Mouse (Mus musculus) liver, adult 2 months (tissue): ENCODE results near the gene Ltbp2.

Source experiments
- CTCF ChIP-seq: fragments of 200-500 bp; IDR thresholded peaks from 2 replicates; pipeline ENCODE4 v1.5.1; 2011; ENCODE audit warnings: low read depth, low read length, control low read depth
- POLR2A ChIP-seq: fragments of 200-500 bp; IDR thresholded peaks from 2 replicates; pipeline ENCODE4 v1.6.1; 2011; ENCODE audit warnings: low read length, control low read depth; ENCODE audit not compliant: insufficient read depth; ENCODE audit errors: extremely low read depth

DNA sequence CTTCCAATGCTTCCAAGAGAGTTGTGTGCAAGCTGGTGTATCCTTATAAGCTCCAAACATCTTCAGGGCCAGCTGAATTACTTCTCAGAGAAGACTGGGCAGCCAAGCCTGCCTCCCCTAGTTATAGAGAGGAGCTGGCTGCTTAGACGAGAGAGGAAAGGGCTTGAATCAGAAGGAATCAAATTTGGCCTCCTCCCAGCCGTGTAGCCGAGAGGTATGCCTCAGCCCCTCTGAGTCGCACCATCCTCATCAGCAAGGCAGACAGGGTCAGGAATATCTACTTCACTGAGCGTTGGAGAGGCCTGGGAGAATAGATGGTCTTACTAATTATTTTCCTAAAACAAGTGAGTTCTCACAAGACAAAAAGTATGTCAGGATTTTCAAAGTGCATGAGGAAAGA, 40.7 kb downstream of the Ltbp2 start:
- TF ChIP-seq POLR2A (no peak), CTCF (no peak)
